Mouse (Mus musculus): ENCODE results near the gene Tmx1. TPM values are rescaled to one million over a fixed set of nuclear protein-coding genes. Genes with fewer than 3 reads are reported as not detected.

Tmx1 gene
- total RNA-seq, 2 experiments from 2014 or later, result 29.0 to 31.5 TPM

GRCm38 (mm10) chr12:70449961-70450360 is 2.9 kb upstream of the Tmx1 start:
- Histone ChIP-seq H3K27ac (no peak overlapping the region), H3K4me3 (no peak overlapping the region)
- TF ChIP-seq CTCF (IDR thresholded peaks at IDR 0.05), result no peak
- no peak for DNase-seq (ENCODE audit: extremely low spot score in 1 of 2, low spot score in 2 of 2)
- intact Hi-C loops (cut with DNase I), result no loop called here

DNA sequence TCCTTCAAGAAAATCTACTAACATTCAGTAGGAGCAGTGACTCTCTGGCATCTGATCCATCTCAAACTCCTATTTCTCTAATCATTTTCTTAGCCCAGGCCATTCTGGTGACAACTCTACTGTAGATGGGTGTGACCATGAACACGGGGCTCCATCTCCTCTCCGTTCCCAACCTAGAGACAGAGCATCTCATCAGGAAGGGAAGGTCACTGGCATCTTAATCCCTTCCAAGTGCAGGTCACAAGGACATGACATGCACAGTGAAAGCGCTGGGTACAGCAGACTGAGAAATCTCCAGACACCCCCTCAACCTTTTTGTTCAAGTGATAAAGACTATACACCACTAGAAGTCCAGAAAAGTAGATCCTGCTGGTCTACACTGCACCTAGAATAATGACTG is 1.4 kb upstream of the Tmx1 start:
- Histone ChIP-seq H3K27ac (no peak overlapping the region), H3K4me3 (no peak overlapping the region)
- TF ChIP-seq CTCF (IDR thresholded peaks at IDR 0.05), result no peak
- no peak for DNase-seq (ENCODE audit: extremely low spot score in 1 of 2, low spot score in 2 of 2)
- intact Hi-C loops (cut with DNase I), result no loop called here

DNA sequence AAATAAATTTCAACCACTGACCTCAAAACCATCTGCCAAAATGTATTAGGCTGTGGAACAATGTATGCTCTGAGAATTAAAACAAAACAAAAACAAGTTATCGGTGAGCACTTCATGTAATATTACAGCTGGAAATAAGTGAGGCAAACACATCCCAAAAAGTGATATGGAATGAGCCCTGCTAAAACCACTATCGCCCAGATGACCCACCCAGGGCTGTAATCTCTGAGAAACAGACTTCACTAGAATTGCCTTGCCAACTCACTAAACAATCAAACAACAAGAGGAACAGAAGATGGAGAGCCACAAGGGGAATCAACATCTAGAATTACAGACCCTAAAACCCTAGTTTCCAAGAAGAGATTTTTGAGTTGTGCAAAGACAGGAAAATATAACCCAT is 752 bp upstream of the Tmx1 start:
- intact Hi-C loops (cut with DNase I), result no loop called here
- Histone ChIP-seq H3K27ac (peak overlapping the region; percentile 88; the same call in 1 of the 2 replicates), H3K4me3 (peak overlapping the region; percentile 95)
- DNase-seq (ENCODE audit: extremely low spot score in 1 of 2, low spot score in 2 of 2), result no peak
- no peak for TF ChIP-seq CTCF (IDR thresholded peaks at IDR 0.05)

- TF ChIP-seq CTCF (IDR thresholded peaks at IDR 0.05), result no peak
- intact Hi-C loops (cut with DNase I), result no loop called here
- Histone ChIP-seq H3K4me3 (no peak overlapping the region), H3K27ac (no peak overlapping the region)
- DNase-seq (ENCODE audit: extremely low spot score in 1 of 2, low spot score in 2 of 2), result no peak
Measured at GRCm38 (mm10) chr12:70455226-70455625, 2.3 kb downstream of the Tmx1 start.

GRCm38 (mm10) chr12:70459546-70459945 is 6.7 kb downstream of the Tmx1 start:
- TF ChIP-seq CTCF (IDR thresholded peaks at IDR 0.05), result no peak
- Histone ChIP-seq H3K27ac (no peak overlapping the region), H3K4me3 (no peak overlapping the region)
- intact Hi-C loops (cut with DNase I), result no loop called here
- no peak for DNase-seq (ENCODE audit: extremely low spot score in 1 of 2, low spot score in 2 of 2)

DNA sequence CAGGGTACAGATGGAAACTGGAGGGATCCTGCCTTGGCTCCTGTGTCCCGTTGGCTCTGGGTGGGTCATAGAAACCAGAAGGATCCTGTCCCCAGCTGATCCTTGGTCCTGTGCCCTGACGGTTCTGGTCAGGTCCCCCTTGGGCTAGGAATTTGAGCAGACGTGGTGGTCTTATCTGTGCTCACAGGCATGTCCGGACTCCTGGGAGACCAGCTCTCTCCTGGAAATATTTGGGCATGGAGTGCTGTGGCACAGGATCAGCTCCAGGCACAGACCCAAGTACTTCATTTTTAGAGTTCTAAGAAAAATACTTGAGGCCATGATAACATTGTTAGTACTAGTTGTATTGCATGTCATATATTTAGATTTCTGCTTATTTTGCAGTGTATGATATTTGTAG is 11.1 kb downstream of the Tmx1 start:
- no peak for DNase-seq (ENCODE audit: extremely low spot score in 1 of 2, low spot score in 2 of 2)
- no peak overlapping the region for H3K4me3 ChIP-seq
- intact Hi-C loops (cut with DNase I), result no loop called here
- TF ChIP-seq CTCF (IDR thresholded peaks at IDR 0.05), result no peak
- H3K27ac ChIP-seq, result no peak overlapping the region

- Histone ChIP-seq H3K4me3 (no peak overlapping the region), H3K27ac (no peak overlapping the region)
- intact Hi-C loops (cut with DNase I), result loop anchor here (5.0 kb wide), 1 partner anchor 437 kb away; no protein-coding TSS in a partner anchor
- no peak for TF ChIP-seq CTCF (IDR thresholded peaks at IDR 0.05)
- no peak for DNase-seq (ENCODE audit: extremely low spot score in 1 of 2, low spot score in 2 of 2)
Measured at GRCm38 (mm10) chr12:70475336-70475735, 22.4 kb downstream of the Tmx1 start.

DNA sequence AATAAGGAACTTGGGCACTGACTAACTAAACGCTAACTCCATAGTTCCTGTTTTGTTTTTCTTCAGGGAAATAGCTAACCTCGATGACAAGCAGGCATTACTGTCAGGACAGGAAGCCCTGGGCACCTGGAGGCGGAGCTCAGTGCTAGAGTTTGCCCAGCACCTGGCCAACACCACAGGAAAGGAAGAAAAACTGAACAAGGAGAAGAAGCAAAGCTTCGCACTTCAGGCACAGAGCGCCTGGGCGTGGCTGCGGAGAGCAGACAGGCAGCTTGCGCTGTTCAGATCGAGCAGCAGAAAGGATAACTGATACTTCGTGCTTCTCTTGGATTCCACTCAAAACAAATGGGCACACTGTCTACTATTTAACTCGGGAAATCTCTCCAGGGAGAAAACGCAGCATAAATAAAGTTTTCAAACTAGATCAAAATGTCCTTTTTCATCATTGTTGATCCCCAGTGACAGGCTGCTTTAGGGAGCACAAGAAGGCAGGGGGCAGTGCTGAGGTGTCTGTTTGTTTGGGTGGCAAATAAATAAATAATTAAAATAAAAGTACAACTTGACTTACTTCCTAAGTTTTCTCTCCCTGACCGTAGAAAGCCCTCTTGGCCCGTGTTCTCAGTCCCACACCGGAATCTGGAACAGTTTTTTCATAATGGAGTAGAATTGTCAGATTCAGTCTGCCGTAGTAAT is 24.1 kb downstream of the Tmx1 start:
- 0 out of 2 replicates have a peak overlapping the region, but pooled peaks have one; percentile 7 for H3K4me3 ChIP-seq
- intact Hi-C loops (cut with DNase I), result loop anchor here (5.0 kb wide), 1 partner anchor 435 kb away; no protein-coding TSS in a partner anchor
- H3K27ac ChIP-seq, result no peak overlapping the region
- DNase-seq (ENCODE audit: extremely low spot score in 1 of 2, low spot score in 2 of 2), result no peak
- TF ChIP-seq CTCF (IDR thresholded peaks at IDR 0.05), result no peak

DNA sequence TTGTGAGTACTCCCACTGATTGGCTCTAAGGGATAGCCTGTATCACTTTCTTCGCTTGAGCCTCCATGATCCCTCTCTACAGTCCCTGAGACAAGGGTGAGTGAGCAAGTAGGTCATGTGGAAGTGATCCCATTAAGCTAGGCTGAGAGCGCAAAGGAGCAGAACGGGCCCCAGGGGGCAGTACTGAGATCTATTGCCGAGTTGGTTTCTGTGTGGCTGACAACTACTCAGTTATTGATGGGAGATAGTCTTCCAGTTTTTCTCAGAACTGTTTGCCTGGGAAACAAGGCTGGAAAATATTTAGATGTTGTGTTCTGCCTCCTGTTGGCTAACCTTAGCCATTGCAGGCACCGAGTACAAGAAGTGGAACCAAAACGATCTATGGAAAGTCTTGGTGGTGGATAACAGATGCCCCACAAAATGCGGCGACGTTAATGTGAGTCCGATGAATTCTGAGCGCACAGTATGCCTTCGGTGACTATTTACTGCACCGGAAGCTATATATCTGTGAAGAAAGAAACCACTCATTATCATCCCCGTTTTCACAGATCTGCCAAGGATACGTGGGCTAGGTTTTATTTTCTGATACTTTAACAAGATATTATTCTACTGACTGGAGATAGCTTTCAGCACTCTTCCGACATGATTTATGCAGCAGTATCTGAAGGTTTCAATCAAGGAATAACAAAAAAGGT is 24.8 kb downstream of the Tmx1 start:
- intact Hi-C loops (cut with DNase I), result loop anchor here (5.0 kb wide), 1 partner anchor 435 kb away; no protein-coding TSS in a partner anchor
- 0 out of 2 replicates have a peak overlapping the region, but pooled peaks have one; percentile 7 for H3K4me3 ChIP-seq
- DNase-seq (ENCODE audit: extremely low spot score in 1 of 2, low spot score in 2 of 2), result peak; percentile 49 to 51
- no peak overlapping the region for H3K27ac ChIP-seq
- TF ChIP-seq CTCF (IDR thresholded peaks at IDR 0.05), result peak; percentile 47

GRCm38 (mm10) chr12:70485956-70486355 is 33.1 kb downstream of the Tmx1 start:
- no peak overlapping the region for H3K4me3 ChIP-seq
- no peak for TF ChIP-seq CTCF (IDR thresholded peaks at IDR 0.05)
- DNase-seq (ENCODE audit: extremely low spot score in 1 of 2, low spot score in 2 of 2), result no peak
- intact Hi-C loops (cut with DNase I), result no loop called here
- no peak overlapping the region for H3K27ac ChIP-seq

DNA sequence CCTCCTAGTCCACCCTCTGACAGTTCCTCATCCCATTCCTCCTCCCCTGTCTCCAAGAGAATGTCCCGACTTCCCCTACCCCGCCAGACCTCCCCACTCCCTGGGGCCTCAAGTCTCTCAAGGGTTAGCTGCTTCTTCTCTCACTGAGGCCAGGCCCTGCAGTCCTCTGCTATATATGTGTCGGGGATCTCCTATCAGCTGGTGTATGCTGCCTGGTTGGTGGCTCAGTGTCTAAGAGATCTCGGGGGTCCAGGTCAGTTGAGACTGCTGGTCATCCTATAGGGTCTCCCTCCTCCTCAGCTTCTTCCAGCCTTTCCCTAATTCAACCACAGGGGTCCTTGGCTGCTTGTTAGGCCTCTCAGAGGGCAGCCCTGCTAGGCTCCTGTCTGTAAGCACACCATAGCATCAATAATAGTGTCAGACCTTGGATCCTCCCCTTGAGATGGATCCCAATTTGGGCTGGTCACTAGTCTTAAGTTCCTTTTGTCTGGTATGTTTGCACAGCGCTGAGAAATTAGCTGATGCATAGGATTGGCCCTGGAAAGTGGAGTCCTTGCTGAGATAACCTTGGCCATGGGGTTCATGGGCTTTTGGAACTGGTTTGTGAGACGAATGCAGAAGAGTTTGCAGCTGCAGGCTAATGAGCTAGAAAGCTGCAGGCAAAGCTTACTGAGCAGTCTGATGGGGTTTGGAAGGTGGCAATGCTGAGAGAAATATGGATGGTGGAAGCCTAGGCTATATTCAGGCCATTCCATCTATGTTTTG is 34.0 kb downstream of the Tmx1 start:
- TF ChIP-seq CTCF (IDR thresholded peaks at IDR 0.05), result no peak
- Histone ChIP-seq H3K27ac (no peak overlapping the region), H3K4me3 (no peak overlapping the region)
- intact Hi-C loops (cut with DNase I), result no loop called here
- DNase-seq (ENCODE audit: extremely low spot score in 1 of 2, low spot score in 2 of 2), result no peak

GRCm38 (mm10) chr12:70492441-70492840 is 39.5 kb downstream of the Tmx1 start:
- TF ChIP-seq CTCF (IDR thresholded peaks at IDR 0.05), result no peak
- H3K27ac ChIP-seq, result no peak overlapping the region
- intact Hi-C loops (cut with DNase I), result no loop called here
- H3K4me3 ChIP-seq, result no peak overlapping the region
- DNase-seq (ENCODE audit: extremely low spot score in 1 of 2, low spot score in 2 of 2), result no peak
